Mouse (Mus musculus): ENCODE measurements around the gene Tsfm.

Gene Tsfm

GRCm38 (mm10) chr10:127041774-127042338 lies 11.2 kb upstream of the Tsfm start:
- peak; percentile 84 for DNase-seq (ENCODE audit: low spot score)

- no peak for DNase-seq (ENCODE audit: low spot score)
Observed at GRCm38 (mm10) chr10:127041274-127041766, 10.7 kb upstream of the Tsfm start, which contains the start of the genes Mettl1 and Eef1akmt3. Gene Mettl1 (plus strand): TSS chr10:127041414. Gene Eef1akmt3 (minus strand): TSS chr10:127041513.

GRCm38 (mm10) chr10:127040569-127041214 lies 10.1 kb upstream of the Tsfm start:
- no peak for DNase-seq (ENCODE audit: low spot score)

GRCm38 (mm10) chr10:127037641-127038040 lies 7.0 kb upstream of the Tsfm start:
- no peak for DNase-seq (ENCODE audit: low spot score)

- no peak for DNase-seq (ENCODE audit: low spot score)
Observed at GRCm38 (mm10) chr10:127036273-127036672, 5.6 kb upstream of the Tsfm start.

GRCm38 (mm10) chr10:127033301-127033741 lies 2.7 kb upstream of the Tsfm start:
- DNase-seq (ENCODE audit: low spot score), result no peak

- DNase-seq (ENCODE audit: low spot score), result no peak
Observed at GRCm38 (mm10) chr10:127018422-127018821, 12.2 kb downstream of the Tsfm start.

- no peak for DNase-seq (ENCODE audit: low spot score)
Observed at GRCm38 (mm10) chr10:127017071-127017470, 13.6 kb downstream of the Tsfm start.

- DNase-seq (ENCODE audit: low spot score), result no peak
Observed at GRCm38 (mm10) chr10:127016488-127016887, 14.2 kb downstream of the Tsfm start.

- no peak for DNase-seq (ENCODE audit: low spot score)
Observed at GRCm38 (mm10) chr10:127003806-127004205, 26.8 kb downstream of the Tsfm start.

GRCm38 (mm10) chr10:127003334-127003733 lies 27.3 kb downstream of the Tsfm start:
- no peak for DNase-seq (ENCODE audit: low spot score)

- DNase-seq (ENCODE audit: low spot score), result no peak
Observed at GRCm38 (mm10) chr10:127002765-127003164, 27.9 kb downstream of the Tsfm start.

- DNase-seq (ENCODE audit: low spot score), result no peak
Observed at GRCm38 (mm10) chr10:127002056-127002455, 28.6 kb downstream of the Tsfm start.

- DNase-seq (ENCODE audit: low spot score), result no peak
Observed at GRCm38 (mm10) chr10:127001297-127001696, 29.3 kb downstream of the Tsfm start.

GRCm38 (mm10) chr10:127000529-127000928 lies 30.1 kb downstream of the Tsfm start, which contains the start of gene Avil:
Gene Avil (plus strand): TSS chr10:127000709.
- no peak for DNase-seq (ENCODE audit: low spot score)

GRCm38 (mm10) chr10:126997340-126998113 lies 33.1 kb downstream of the Tsfm start:
- no peak for DNase-seq (ENCODE audit: low spot score)

GRCm38 (mm10) chr10:126993621-126994020 lies 37.0 kb downstream of the Tsfm start:
- no peak for DNase-seq (ENCODE audit: low spot score)

GRCm38 (mm10) chr10:126991676-126992075 lies 39.0 kb downstream of the Tsfm start:
- DNase-seq (ENCODE audit: low spot score), result no peak

- DNase-seq (ENCODE audit: low spot score), result peak; percentile 75
Observed at GRCm38 (mm10) chr10:126990313-126991056, 40.2 kb downstream of the Tsfm start.

- no peak for DNase-seq (ENCODE audit: low spot score)
Observed at GRCm38 (mm10) chr10:126988513-126989165, 42.0 kb downstream of the Tsfm start.

Measured in left cerebral cortex, adult 11 months (tissue).